Mouse (Mus musculus) adrenal gland, postnatal 25 days (tissue): ENCODE data around the gene Bicra. TPM values are rescaled to one million over a fixed set of nuclear protein-coding genes. Genes with fewer than 3 reads are reported as not detected.

Source experiments
- DNase-seq: peaks from one replicate; pipeline ENCODE4 v3.0.0; 2021; ENCODE audit warnings: mixed read lengths
- total RNA-seq: library from RNA; stranded (reverse); gene quantifications from 2 replicates; pipeline ENCODE4 v1.2.3, GENCODE M21; 2021

Bicra gene
- total RNA-seq, 1 experiment from 2014 or later, result 14.0 TPM

- peak; percentile 93 for DNase-seq
These were observed 443 bp upstream of the Bicra start for GRCm38 (mm10) chr7:16048164-16048564.

GRCm38 (mm10) chr7:16046481-16047337, 1.0 kb downstream of the Bicra start:
- DNase-seq, result peak; percentile 80

- peak; percentile 17 for DNase-seq
These were observed 1.6 kb downstream of the Bicra start for GRCm38 (mm10) chr7:16046101-16046480.

- DNase-seq, result no peak
These were observed 2.2 kb downstream of the Bicra start for GRCm38 (mm10) chr7:16045538-16045937.

GRCm38 (mm10) chr7:16044531-16044930, 3.2 kb downstream of the Bicra start:
- no peak for DNase-seq

- no peak for DNase-seq
These were observed 3.8 kb downstream of the Bicra start for GRCm38 (mm10) chr7:16043861-16044435.

- DNase-seq, result no peak
These were observed 4.6 kb downstream of the Bicra start for GRCm38 (mm10) chr7:16042850-16043775.

- no peak for DNase-seq
These were observed 6.5 kb downstream of the Bicra start for GRCm38 (mm10) chr7:16041208-16041607.

- peak; percentile 35 for DNase-seq
These were observed 8.4 kb downstream of the Bicra start for GRCm38 (mm10) chr7:16039363-16039762.

- no peak for DNase-seq
These were observed 10.7 kb downstream of the Bicra start for GRCm38 (mm10) chr7:16036972-16037371.

- no peak for DNase-seq
These were observed 13.9 kb downstream of the Bicra start for GRCm38 (mm10) chr7:16033580-16034461.

GRCm38 (mm10) chr7:16033059-16033458, 14.7 kb downstream of the Bicra start:
- no peak for DNase-seq

- no peak for DNase-seq
These were observed 16.6 kb downstream of the Bicra start for GRCm38 (mm10) chr7:16031072-16031471.

- no peak for DNase-seq
These were observed 19.4 kb downstream of the Bicra start for GRCm38 (mm10) chr7:16028102-16028927.

- DNase-seq, result no peak
These were observed 23.0 kb downstream of the Bicra start for GRCm38 (mm10) chr7:16024603-16025222.

GRCm38 (mm10) chr7:16019256-16020094, 28.2 kb downstream of the Bicra start:
- DNase-seq, result no peak

- no peak for DNase-seq
These were observed 29.5 kb downstream of the Bicra start for GRCm38 (mm10) chr7:16018016-16018810.

- no peak for DNase-seq
These were observed 32.3 kb downstream of the Bicra start for GRCm38 (mm10) chr7:16015384-16015783.
